Mouse (Mus musculus): ENCODE data around the gene Eda. TPM values are rescaled to one million over a fixed set of nuclear protein-coding genes. Genes with fewer than 3 reads are reported as not detected.

The Eda gene
- polyA plus RNA-seq, 1 experiment from 2014 or later = 1.7 TPM

GRCm38 (mm10) chrX:100118362-100118761 is 143.0 kb downstream of the Eda start:
- H3K4me3 ChIP-seq (replicated peaks; ENCODE audit: low read length) = no peak overlapping the region
- H3K27ac ChIP-seq (ENCODE audit: low read length) = no peak overlapping the region
- no peak overlapping the region for H3K4me2 ChIP-seq (ENCODE audit: low read length)
- H3K9ac ChIP-seq (replicated peaks; ENCODE audit: low read depth, low read length) = no peak overlapping the region
- ATAC-seq = no peak
- H3K27me3 ChIP-seq (replicated peaks; ENCODE audit: control insufficient read depth, insufficient read depth, low read length) = no peaks in the 10 kb centered on the region
- no peaks in the 10 kb centered on the region for H3K9me3 ChIP-seq (ENCODE audit: control insufficient read depth, low read length)
- H3K36me3 ChIP-seq (ENCODE audit: control insufficient read depth, insufficient read depth) = no peaks in the 10 kb centered on the region
- WGBS = 56% methylated on average over 1 of the region's 1 CpGs
- H3K4me1 ChIP-seq (replicated peaks; ENCODE audit: control insufficient read depth, insufficient read depth, low read length) = no peaks in the 10 kb centered on the region

DNA sequence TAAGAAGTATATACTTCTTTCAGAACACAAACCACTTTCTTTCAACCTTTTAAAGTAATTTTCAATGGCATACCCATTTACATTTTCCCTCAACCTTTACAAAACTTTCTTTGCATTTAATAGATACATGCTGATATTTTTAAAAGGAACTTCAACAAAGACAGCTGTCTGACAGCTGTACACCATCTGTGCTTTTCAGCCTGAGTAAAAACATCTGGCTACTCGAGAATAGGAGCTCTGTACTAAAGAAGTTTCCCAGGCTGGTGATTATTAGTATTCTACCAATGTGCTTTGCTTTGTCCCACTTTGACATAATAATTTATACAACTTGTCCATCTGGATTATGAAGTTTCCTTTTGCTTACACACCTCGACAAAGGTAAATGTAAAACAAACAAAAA is 219.9 kb downstream of the Eda start:
- H3K4me1 ChIP-seq (replicated peaks; ENCODE audit: control insufficient read depth, insufficient read depth, low read length) = no peaks in the 10 kb centered on the region
- H3K9ac ChIP-seq (replicated peaks; ENCODE audit: low read depth, low read length) = no peak overlapping the region
- no peak for ATAC-seq
- no peaks in the 10 kb centered on the region for H3K9me3 ChIP-seq (ENCODE audit: control insufficient read depth, low read length)
- 48% methylated on average over 2 of the region's 2 CpGs for WGBS
- no peaks in the 10 kb centered on the region for H3K36me3 ChIP-seq (ENCODE audit: control insufficient read depth, insufficient read depth)
- no peak overlapping the region for H3K27ac ChIP-seq (ENCODE audit: low read length)
- H3K4me3 ChIP-seq (replicated peaks; ENCODE audit: low read length) = no peak overlapping the region
- H3K27me3 ChIP-seq (replicated peaks; ENCODE audit: control insufficient read depth, insufficient read depth, low read length) = no peaks in the 10 kb centered on the region
- no peak overlapping the region for H3K4me2 ChIP-seq (ENCODE audit: low read length)

GRCm38 (mm10) chrX:100313652-100314051 is 338.2 kb downstream of the Eda start:
- no peaks in the 10 kb centered on the region for H3K4me1 ChIP-seq (replicated peaks; ENCODE audit: control insufficient read depth, insufficient read depth, low read length)
- no peak for ATAC-seq
- H3K27ac ChIP-seq (ENCODE audit: low read length) = no peak overlapping the region
- no peaks in the 10 kb centered on the region for H3K27me3 ChIP-seq (replicated peaks; ENCODE audit: control insufficient read depth, insufficient read depth, low read length)
- H3K9me3 ChIP-seq (ENCODE audit: control insufficient read depth, low read length) = no peaks in the 10 kb centered on the region
- H3K4me2 ChIP-seq (ENCODE audit: low read length) = no peak overlapping the region
- H3K4me3 ChIP-seq (replicated peaks; ENCODE audit: low read length) = no peak overlapping the region
- no peak overlapping the region for H3K9ac ChIP-seq (replicated peaks; ENCODE audit: low read depth, low read length)
- H3K36me3 ChIP-seq (ENCODE audit: control insufficient read depth, insufficient read depth) = no peaks in the 10 kb centered on the region

DNA sequence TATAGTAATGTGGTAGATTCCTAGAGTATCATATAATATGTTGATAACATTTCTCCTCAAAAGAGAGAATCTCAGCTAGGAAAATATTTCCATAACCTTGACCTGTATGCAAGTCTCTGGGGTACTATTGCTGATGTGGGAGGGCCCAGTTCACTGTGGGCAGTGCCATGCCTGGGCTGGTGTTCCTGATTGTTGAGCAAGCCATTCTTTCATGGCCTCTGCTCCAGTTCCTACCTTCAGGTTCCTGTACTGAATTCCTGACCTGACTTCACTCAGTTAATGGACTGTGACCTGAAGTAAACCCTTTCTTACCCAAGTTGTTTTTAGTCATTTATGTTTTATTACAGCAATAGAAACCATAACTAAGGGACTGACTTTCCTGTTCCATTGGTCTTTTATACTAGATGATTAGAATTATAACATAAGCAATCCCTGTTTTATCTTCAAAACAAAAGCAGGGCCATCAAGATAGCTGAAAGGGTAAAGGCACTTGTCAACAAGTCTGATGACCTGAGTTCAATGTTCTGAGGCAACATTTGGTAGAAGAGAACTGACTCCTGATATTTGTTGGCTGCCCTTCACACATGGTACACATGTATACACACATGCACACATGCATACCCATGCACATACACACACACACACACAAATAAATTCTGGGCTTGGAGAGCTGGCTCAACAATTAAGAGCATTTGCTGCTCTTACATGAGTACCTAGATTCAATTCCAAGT is 338.9 kb downstream of the Eda start:
- H3K4me3 ChIP-seq (replicated peaks; ENCODE audit: low read length) = no peak overlapping the region
- no peaks in the 10 kb centered on the region for H3K36me3 ChIP-seq (ENCODE audit: control insufficient read depth, insufficient read depth)
- no peaks in the 10 kb centered on the region for H3K9me3 ChIP-seq (ENCODE audit: control insufficient read depth, low read length)
- H3K27ac ChIP-seq (ENCODE audit: low read length) = no peak overlapping the region
- H3K4me2 ChIP-seq (ENCODE audit: low read length) = no peak overlapping the region
- H3K27me3 ChIP-seq (replicated peaks; ENCODE audit: control insufficient read depth, insufficient read depth, low read length) = no peaks in the 10 kb centered on the region
- ATAC-seq = no peak
- no peaks in the 10 kb centered on the region for H3K4me1 ChIP-seq (replicated peaks; ENCODE audit: control insufficient read depth, insufficient read depth, low read length)
- H3K9ac ChIP-seq (replicated peaks; ENCODE audit: low read depth, low read length) = no peak overlapping the region

DNA sequence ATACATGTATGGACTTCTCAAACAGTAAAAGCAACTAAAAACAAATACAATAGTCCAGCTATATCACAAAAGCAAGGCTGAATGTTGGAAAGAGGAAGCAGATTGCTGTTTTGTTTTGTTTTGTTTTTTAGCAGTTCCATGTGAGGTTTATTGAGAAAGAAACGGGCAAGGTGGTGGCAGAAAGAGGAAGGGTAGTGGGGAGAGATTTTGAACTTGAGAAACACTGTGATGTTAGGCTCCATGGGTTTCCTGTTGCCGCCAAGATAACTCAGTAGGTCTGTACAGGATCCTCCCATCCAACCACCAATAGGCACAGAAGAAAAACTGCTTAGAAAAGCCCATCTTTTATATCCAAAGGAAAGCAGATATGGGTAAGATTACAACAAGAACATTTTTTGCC is 365.3 kb downstream of the Eda start:
- H3K27me3 ChIP-seq (replicated peaks; ENCODE audit: control insufficient read depth, insufficient read depth, low read length) = no peaks in the 10 kb centered on the region
- no peak overlapping the region for H3K27ac ChIP-seq (ENCODE audit: low read length)
- H3K36me3 ChIP-seq (ENCODE audit: control insufficient read depth, insufficient read depth) = no peaks in the 10 kb centered on the region
- 93% methylated on average over 2 of the region's 2 CpGs for WGBS
- no peaks in the 10 kb centered on the region for H3K4me1 ChIP-seq (replicated peaks; ENCODE audit: control insufficient read depth, insufficient read depth, low read length)
- H3K4me3 ChIP-seq (replicated peaks; ENCODE audit: low read length) = no peak overlapping the region
- no peak overlapping the region for H3K4me2 ChIP-seq (ENCODE audit: low read length)
- H3K9ac ChIP-seq (replicated peaks; ENCODE audit: low read depth, low read length) = no peak overlapping the region
- H3K9me3 ChIP-seq (ENCODE audit: control insufficient read depth, low read length) = no peaks in the 10 kb centered on the region
- no peak for ATAC-seq

DNA sequence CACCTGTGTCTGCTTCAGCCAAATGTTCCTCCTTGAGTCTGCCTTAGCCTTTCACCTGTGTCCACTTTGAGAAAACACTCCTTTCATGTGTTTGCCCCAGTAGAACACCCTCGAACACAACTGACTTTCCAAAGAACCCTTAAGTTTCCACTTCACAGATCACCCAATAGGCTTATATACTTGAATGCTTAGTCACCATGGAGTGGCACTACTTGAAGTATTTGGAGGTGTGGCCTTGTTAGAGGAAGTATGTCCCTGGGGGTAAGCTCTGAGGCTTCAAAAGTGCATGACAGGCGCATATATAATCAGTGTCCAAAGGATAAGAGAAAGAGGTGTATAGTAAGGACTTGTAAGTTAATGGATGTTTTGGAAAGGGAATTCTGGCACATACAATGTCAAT is 369.0 kb downstream of the Eda start:
- H3K27ac ChIP-seq (ENCODE audit: low read length) = no peak overlapping the region
- 82% methylated on average over 2 of the region's 2 CpGs for WGBS
- no peak overlapping the region for H3K4me3 ChIP-seq (replicated peaks; ENCODE audit: low read length)
- H3K36me3 ChIP-seq (ENCODE audit: control insufficient read depth, insufficient read depth) = no peaks in the 10 kb centered on the region
- H3K9ac ChIP-seq (replicated peaks; ENCODE audit: low read depth, low read length) = no peak overlapping the region
- no peak for ATAC-seq
- H3K4me1 ChIP-seq (replicated peaks; ENCODE audit: control insufficient read depth, insufficient read depth, low read length) = no peaks in the 10 kb centered on the region
- no peak overlapping the region for H3K4me2 ChIP-seq (ENCODE audit: low read length)
- no peaks in the 10 kb centered on the region for H3K27me3 ChIP-seq (replicated peaks; ENCODE audit: control insufficient read depth, insufficient read depth, low read length)
- no peaks in the 10 kb centered on the region for H3K9me3 ChIP-seq (ENCODE audit: control insufficient read depth, low read length)

- Histone ChIP-seq H3K4me3 (replicated peaks; ENCODE audit: low read length) (no peak overlapping the region), H3K4me2 (ENCODE audit: low read length) (no peak overlapping the region), H3K27ac (ENCODE audit: low read length) (no peak overlapping the region), H3K27me3 (replicated peaks; ENCODE audit: control insufficient read depth, insufficient read depth, low read length) (0 out of 2 replicates have a peak, but pooled peaks cover 3% of the 10 kb centered on the region), H3K4me1 (replicated peaks; ENCODE audit: control insufficient read depth, insufficient read depth, low read length) (no peaks in the 10 kb centered on the region), H3K9ac (replicated peaks; ENCODE audit: low read depth, low read length) (no peak overlapping the region), H3K36me3 (ENCODE audit: control insufficient read depth, insufficient read depth) (no peaks in the 10 kb centered on the region), H3K9me3 (ENCODE audit: control insufficient read depth, low read length) (no peaks in the 10 kb centered on the region)
- WGBS = 92% methylated on average over 2 of the region's 2 CpGs
- no peak for ATAC-seq
Measured at GRCm38 (mm10) chrX:100356974-100357373, 381.6 kb downstream of the Eda start.

GRCm38 (mm10) chrX:100389887-100390286 is 414.5 kb downstream of the Eda start:
- H3K9ac ChIP-seq (replicated peaks; ENCODE audit: low read depth, low read length) = no peak overlapping the region
- H3K36me3 ChIP-seq (ENCODE audit: control insufficient read depth, insufficient read depth) = no peaks in the 10 kb centered on the region
- no peaks in the 10 kb centered on the region for H3K9me3 ChIP-seq (ENCODE audit: control insufficient read depth, low read length)
- no peaks in the 10 kb centered on the region for H3K4me1 ChIP-seq (replicated peaks; ENCODE audit: control insufficient read depth, insufficient read depth, low read length)
- no peak overlapping the region for H3K27ac ChIP-seq (ENCODE audit: low read length)
- H3K4me2 ChIP-seq (ENCODE audit: low read length) = no peak overlapping the region
- WGBS = 80% methylated on average over 1 of the region's 1 CpGs
- H3K4me3 ChIP-seq (replicated peaks; ENCODE audit: low read length) = no peak overlapping the region
- no peaks in the 10 kb centered on the region for H3K27me3 ChIP-seq (replicated peaks; ENCODE audit: control insufficient read depth, insufficient read depth, low read length)
- ATAC-seq = peak; percentile 61; the same call in 1 of the 2 replicates

- no peaks in the 10 kb centered on the region for H3K27me3 ChIP-seq (replicated peaks; ENCODE audit: control insufficient read depth, insufficient read depth, low read length)
- 30% methylated on average over 6 of the region's 6 CpGs for WGBS
Measured at GRCm38 (mm10) chrX:100392304-100392703, 416.9 kb downstream of the Eda start.

More at GRCm38 (mm10) chrX:100392304-100392703, 416.9 kb downstream of the Eda start:
- Histone ChIP-seq H3K9me3 (ENCODE audit: control insufficient read depth, low read length) (no peaks in the 10 kb centered on the region), H3K4me3 (replicated peaks; ENCODE audit: low read length) (no peak overlapping the region), H3K9ac (replicated peaks; ENCODE audit: low read depth, low read length) (no peak overlapping the region), H3K27ac (ENCODE audit: low read length) (no peak overlapping the region), H3K4me1 (replicated peaks; ENCODE audit: control insufficient read depth, insufficient read depth, low read length) (no peaks in the 10 kb centered on the region), H3K36me3 (ENCODE audit: control insufficient read depth, insufficient read depth) (no peaks in the 10 kb centered on the region), H3K4me2 (ENCODE audit: low read length) (no peak overlapping the region)
- peak; percentile 58; the same call in 1 of the 2 replicates for ATAC-seq

Measured in forebrain, embryonic 16.5 days (tissue).